Mouse (Mus musculus) ES-CJ7 (cell line): Measurements from ENCODE around the gene Tmem214.

Experiments used
- DNase-seq: peaks from one replicate; pipeline ENCODE4 v3.0.0; 2011; ENCODE audit warnings: low read depth, low spot score

Gene Tmem214

GRCm38 (mm10) chr5:30867712-30868111 is at the start of gene Tmem214:
Tmem214 (plus strand) TSS chr5:30868012.
- no peak for DNase-seq

- DNase-seq: no peak
Observed at GRCm38 (mm10) chr5:30818758-30819309, 49.0 kb upstream of the Tmem214 start.

DNA sequence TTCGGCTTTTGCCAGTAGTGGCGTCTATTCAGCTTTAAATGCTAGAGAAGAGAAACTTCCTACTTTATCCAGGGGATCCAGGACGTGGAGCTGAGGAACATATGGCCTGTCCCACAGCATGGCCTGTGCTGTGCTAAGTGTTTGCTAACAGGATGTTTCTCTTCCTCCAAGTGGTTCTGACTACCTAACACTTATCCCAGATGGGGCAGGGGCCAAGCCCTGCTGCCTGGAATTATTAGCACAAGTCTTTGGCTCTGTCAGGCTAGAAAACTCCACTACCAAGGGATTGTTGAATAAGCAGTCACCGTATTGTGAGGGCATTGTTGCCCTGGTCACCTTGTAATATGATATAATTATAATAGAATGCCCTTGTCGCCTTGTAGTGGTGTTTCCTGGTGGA is 45.1 kb upstream of the Tmem214 start:
- no peak for DNase-seq

DNA sequence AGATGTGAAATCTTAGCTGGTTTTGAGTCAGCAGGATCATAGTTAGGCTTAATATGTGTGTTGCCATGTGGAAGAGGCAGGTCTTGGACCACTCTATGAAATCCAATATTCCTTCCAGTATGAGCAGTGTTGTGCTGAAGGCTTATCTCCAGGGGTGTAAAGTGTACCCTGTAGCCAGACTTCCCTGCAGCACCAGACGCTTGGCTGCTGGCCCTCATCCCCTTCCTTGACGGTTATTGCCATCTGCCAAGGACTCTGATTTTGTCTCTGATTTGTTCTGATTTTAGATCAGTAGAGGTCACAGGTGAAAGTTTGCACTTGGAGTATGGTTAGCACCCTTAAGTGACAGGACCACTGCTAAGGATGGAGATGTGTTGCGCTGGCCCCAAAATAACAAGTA is 44.7 kb upstream of the Tmem214 start:
- no peak for DNase-seq

DNA sequence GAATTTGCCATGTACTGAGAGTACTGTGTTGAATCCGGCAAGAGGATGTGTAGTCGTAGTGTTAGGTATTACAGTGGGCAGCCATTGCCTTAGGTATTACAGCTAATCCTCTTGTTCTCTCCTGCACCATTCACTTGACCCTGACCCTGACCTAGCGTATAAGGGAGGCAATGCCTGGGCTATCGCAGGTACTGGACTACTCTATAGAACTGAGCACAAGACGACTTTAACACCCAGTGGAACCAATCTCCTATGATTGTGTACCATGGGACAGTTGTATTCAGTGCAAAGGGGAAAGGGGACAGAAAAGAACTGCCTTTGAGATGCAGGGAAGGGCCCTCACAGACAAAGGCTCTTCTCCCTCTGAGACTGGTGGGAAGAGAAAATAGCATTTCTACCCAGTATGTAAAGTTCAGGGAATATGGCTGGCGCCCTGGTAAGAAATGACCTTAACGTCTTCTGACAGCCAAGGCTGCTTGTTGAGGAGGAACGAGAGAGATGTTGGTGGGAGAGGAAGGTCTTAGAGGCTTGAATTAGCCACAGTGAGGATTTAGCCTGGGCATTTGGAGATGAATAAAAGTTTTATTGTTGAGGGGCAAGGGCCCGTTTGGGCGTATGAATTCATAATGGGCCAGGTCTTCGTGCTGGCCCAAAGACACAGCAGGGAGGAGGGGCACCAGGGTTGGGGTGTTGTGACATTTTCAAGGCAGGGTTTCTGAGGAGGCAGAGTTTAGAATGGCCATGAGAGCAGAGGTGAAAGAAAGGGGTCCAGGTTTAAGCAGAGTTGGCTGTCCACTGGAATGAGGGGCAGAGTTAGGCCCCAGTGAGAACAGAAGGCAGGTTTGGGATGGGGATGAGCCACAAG is 43.5 kb upstream of the Tmem214 start:
- DNase-seq: no peak

DNA sequence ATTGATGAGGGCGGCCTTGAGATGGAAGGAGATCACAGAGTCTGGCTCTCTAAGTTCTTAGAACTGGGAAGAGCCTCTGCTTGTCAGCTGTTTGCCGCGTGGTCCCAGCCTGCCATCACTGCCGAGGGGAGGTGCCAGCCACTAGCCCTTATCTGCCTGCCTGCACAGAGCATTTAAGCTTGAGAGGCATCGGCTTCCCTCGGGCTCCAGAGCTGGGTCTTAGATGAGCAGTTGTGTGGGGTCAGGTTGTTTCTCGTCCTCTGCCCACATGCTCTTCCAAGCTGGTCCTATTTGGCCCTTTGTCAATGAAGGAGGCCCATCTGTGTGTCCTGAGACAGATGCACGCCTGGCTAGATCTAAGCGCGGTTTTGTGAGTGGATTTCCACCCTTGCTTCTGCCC is 42.6 kb upstream of the Tmem214 start:
- no peak for DNase-seq

GRCm38 (mm10) chr5:30825821-30826220 is 42.0 kb upstream of the Tmem214 start:
- DNase-seq: no peak

DNA sequence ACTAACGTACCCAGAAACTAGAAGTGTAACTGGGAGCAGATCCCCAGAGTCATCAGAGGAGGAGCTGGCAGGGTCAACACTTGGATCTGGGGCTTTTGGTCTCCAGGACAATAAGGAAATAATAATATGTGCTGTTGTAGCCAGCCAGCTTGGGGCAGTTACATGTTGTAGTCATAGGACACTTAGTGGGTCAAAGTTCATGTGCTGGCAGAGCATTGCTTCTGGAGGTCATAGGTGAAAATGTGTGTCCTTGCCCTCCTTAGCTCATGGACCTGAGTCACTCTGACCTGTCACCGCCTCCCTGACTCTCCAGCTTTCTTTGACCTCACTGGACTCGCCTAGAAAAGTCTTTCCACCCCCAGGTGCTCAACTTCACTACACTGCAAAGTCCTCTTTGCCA is 34.4 kb upstream of the Tmem214 start:
- no peak for DNase-seq

DNA sequence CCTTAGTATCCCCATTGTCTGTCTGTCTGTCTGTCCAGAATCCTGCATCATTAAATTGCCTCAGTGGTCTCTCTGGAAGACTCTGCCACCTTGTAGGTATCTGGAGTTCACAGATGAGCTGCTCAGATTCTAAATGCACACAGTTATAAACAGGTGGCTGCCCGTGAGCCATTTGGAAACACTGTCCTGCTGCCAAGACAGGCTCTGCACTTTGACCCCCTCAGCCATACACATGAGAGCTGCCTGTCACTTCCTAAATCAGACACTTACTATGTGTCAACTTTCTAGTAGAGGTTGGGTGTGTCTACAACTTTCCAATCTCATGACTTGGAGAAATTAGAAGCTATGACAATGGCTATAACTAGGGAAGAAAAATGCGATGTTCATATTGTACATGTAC is 28.1 kb upstream of the Tmem214 start:
- DNase-seq: no peak

- DNase-seq: peak; percentile 22
Observed at GRCm38 (mm10) chr5:30841896-30842295, 25.9 kb upstream of the Tmem214 start.

DNA sequence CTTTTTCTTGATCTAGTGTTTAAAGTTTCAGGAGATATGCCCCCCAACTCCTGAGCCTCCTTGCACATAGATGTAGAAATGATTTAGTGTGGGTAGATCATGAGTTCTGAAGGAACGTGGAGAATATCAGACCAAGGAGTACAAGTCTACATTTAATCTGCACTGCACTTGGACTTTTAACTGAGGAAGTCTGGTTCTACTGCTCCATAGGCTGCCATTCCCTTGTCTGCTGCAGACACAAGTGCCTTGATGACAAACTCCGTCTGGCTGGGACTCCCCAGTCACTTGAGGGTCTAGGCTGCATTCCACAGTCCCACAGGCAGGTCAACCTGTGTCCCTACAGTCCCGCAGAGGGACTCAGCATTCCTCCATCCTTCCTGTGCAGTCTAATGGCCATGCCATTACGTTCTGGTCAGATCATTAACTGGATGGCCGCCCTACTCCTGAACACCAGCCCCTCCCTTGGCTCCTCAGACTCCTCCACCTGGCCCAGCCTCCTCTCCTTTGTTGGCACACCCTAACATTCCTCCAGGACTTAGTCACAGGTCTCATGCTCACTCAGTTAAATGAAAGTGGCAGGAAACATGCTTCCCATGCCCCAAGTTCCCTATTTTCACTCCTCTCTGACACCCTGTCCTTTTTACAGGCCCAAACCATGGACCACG is 17.8 kb upstream of the Tmem214 start:
- DNase-seq: no peak

- no peak for DNase-seq
Observed at GRCm38 (mm10) chr5:30850556-30850925, 17.3 kb upstream of the Tmem214 start.

DNA sequence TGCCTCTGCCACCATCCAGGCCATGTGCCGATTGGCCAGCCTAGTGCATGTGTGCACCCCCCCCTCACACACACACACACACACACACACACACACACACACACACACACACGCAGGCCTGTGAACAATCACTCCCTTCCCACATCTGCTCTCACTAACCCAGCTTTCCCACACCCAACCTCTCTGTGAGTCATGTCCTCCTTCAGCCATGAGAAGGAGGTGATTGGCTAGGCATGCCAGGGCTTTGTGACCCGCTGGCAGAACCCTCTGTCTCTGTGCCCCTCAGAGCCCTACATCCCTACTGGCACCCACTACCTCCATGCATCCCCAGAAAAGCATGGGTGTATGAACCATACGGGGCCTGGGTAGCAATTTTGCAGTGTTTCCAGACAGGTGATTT is 14.3 kb upstream of the Tmem214 start:
- no peak for DNase-seq

- peak; percentile 37 for DNase-seq
Observed at GRCm38 (mm10) chr5:30855674-30856073, 12.1 kb upstream of the Tmem214 start.

DNA sequence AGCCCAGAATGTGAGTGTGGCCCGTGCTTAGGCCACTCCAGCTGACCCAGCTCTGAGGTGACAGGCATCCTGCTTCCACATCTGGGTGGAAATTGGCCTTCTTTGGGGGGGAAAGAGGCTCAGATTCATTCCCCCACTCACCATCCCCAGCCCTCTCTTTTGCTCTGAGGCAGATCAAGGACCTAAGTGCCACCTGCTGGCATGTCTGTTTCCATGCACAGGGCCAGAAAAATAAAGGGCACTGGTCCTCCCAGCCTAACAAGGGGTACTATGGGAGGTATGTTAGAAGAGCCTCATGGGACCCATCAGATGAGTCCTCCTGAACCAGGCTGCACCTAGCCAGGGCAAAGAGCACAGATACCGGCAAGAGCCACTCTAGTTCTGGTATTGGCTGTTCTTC is 11.7 kb upstream of the Tmem214 start:
- no peak for DNase-seq

DNA sequence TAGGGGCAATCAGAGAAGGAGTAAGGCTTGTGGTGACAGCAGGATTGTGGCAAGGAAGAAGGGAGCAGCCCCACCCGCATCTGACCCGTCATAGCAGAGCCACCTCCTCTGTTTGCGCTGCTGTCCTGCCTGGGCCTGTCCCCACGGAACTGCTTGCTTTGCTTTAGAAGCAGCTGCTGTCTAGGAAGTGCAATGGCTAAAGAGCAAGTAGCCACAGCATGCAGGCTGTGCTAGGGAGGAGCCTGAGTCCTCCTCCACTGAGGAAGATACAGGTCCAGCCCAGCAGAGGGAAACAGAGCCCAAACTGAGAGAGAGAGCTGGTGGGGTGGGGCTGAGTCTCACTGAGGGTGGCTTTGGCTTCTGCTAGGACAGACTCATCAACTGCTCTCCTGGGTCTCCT is 4.0 kb upstream of the Tmem214 start:
- DNase-seq: peak; percentile 61

DNA sequence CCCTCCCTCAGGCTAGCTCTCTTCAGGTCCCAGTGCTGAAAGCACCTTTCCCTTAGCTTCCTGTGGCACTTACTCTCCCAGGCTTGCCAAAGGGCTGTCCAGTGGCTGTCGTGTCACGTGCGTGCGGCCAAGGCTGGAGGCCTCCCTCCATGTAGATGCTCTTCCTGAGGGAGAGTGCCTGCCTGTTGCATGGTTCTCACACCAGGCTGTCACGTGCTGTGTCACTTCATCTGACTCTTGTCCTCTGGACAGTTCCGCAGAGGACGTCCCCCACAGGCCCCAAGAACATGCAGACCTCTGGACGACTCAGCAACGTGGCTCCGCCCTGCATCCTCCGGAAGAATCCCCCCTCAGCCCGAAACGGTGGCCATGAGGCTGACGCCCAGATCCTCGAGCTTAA is 3.5 kb upstream of the Tmem214 start:
- DNase-seq: no peak

GRCm38 (mm10) chr5:30866871-30867270 is 941 bp upstream of the Tmem214 start:
- no peak for DNase-seq

- DNase-seq: no peak
Observed at GRCm38 (mm10) chr5:30868981-30869380, 1.2 kb downstream of the Tmem214 start.

DNA sequence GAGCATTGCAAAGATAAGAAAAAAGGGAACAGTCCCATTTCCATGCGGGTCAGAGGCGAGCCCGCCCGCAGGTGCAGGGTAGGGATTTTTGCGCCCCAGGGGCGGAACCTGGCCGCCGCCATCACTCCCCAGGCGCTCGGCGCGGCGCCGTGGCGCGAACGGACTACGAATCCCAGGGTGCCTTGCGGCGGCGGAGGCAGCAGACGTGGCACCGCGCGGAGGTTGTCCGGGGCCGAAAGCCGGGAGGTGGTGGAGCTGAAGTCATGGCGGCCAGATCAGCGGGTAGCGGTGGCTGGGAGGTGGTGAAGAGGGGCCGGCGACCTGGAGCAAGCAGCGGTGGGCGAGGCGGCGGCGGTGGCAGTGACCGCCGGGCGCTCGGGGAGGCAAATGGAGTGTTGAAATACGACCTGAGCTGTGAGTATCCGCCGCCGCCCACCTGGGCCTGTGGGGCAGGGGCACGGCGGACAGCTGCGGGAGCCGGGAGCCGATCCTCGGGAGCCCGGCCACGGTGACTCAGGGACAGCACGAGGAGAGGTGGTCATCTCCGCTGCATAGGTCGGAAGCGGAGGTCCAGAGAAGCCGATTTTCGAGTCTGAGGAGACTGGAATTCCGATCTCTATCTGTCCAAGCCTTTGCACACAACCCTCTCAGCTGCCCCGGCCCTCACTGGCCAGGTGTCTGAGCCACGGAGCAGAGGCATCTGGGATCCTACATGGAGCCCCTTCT is 1.8 kb downstream of the Tmem214 start:
- DNase-seq: peak; percentile 79

- DNase-seq: no peak
Observed at GRCm38 (mm10) chr5:30870131-30870406, 2.3 kb downstream of the Tmem214 start.

- no peak for DNase-seq
Observed at GRCm38 (mm10) chr5:30872574-30872973, 4.8 kb downstream of the Tmem214 start.

DNA sequence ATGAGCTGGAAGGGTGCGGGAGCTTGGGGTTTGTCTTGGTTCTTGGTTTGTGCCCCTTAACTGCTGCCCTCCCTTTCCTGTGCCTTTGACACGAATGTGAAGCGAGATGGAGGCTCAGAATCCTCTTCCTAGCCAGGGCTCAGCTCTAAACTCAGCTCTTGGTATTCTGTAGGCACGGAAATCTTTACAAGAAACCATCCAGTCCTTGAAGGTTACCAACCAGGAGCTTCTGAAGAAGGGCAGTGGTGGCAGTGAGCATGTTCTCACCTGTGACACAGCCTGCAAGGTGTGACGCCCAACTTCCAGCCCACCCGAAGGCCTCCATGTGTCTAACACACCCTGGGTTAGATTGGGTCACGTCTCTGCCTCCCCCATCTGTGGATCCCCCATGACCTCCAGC is 6.6 kb downstream of the Tmem214 start:
- DNase-seq: no peak
